Mouse (Mus musculus) ES-E14 (cell line): ENCODE measurements at regions not wholly inside any gene's neighbourhood (a gene's known extent, or its start where the extent isn't known, plus 50 kb on each side); places are given as distances from the start of the nearest gene placed in this dataset.

Source experiments
- DNase-seq: peaks from one replicate; pipeline ENCODE4 v3.0.0-alpha.2; 2013; ENCODE audit warnings: low read depth, low spot score
- H3K27ac ChIP-seq: 2 replicates; pipeline ENCODE4 v1.5.1; 2012; ENCODE audit warnings: low read depth, mild to moderate bottlenecking, low read length, moderate library complexity, mixed read lengths; ENCODE audit not compliant: poor library complexity, insufficient read depth, severe bottlenecking
- H3K36me3 ChIP-seq: 2 replicates; pipeline ENCODE4 v1.6.1; 2012; ENCODE audit warnings: mild to moderate bottlenecking, low read length, moderate library complexity, mixed read lengths; ENCODE audit not compliant: control insufficient read depth, poor library complexity, insufficient read depth, severe bottlenecking
- H3K4me1 ChIP-seq, 2 experiments: fragments of 150-350 bp in 1 of 2; sonication (generic) in 1 of 2; 2 replicates each; pipeline ENCODE4 v1.6.1; 2012; ENCODE audit warnings: low read length in 2 of 2, mild to moderate bottlenecking in 1 of 2, mixed read lengths in 1 of 2; ENCODE audit not compliant: control insufficient read depth in 2 of 2, insufficient read depth in 2 of 2, poor library complexity in 1 of 2
- H3K4me3 ChIP-seq, 2 experiments: fragments of 150-350 bp in 1 of 2; sonication (generic) in 1 of 2; 2 replicates each; pipeline ENCODE4 v1.5.1; 2012; ENCODE audit warnings: low read length in 2 of 2, low read depth in 1 of 2, mild to moderate bottlenecking in 1 of 2, mixed read lengths in 1 of 2; ENCODE audit not compliant: insufficient read depth in 1 of 2, poor library complexity in 1 of 2, severe bottlenecking in 1 of 2
- H3K9ac ChIP-seq: 2 replicates; pipeline ENCODE4 v1.6.1; 2012; ENCODE audit warnings: low read depth, mild to moderate bottlenecking, low read length, mixed read lengths; ENCODE audit not compliant: poor library complexity, insufficient read depth, severe bottlenecking
- H3K9me3 ChIP-seq: fragments of 150-350 bp; sonication (generic); 2 replicates; pipeline ENCODE4 v1.6.1; 2012; ENCODE audit warnings: low read depth, mild to moderate bottlenecking, low read length; ENCODE audit not compliant: control insufficient read depth, insufficient read depth
- CHD2 ChIP-seq: IDR thresholded peaks from 2 replicates; pipeline ENCODE4 v1.6.1; 2014; ENCODE audit warnings: mild to moderate bottlenecking, low read depth, low read length, inconsistent platforms
- HCFC1 ChIP-seq: IDR thresholded peaks from 2 replicates; pipeline ENCODE4 v1.6.1; 2012; ENCODE audit warnings: low read length, inconsistent platforms, borderline replicate concordance; ENCODE audit not compliant: insufficient read depth
- MAFK ChIP-seq: IDR thresholded peaks from 2 replicates; pipeline ENCODE4 v1.6.1; 2014; ENCODE audit warnings: mild to moderate bottlenecking, low read depth, low read length, inconsistent platforms; ENCODE audit not compliant: insufficient read depth
- ZC3H11A ChIP-seq: IDR thresholded peaks from 2 replicates; pipeline ENCODE4 v1.6.1; 2012; ENCODE audit warnings: low read depth, mild to moderate bottlenecking, inconsistent platforms, low read length, borderline replicate concordance
- ZNF384 ChIP-seq: IDR thresholded peaks from 2 replicates; pipeline ENCODE4 v1.6.1; 2012; ENCODE audit warnings: low read depth, low read length, inconsistent platforms
- in situ Hi-C, 2 experiments: fragments of 600-800 bp; cut with MboI; formaldehyde crosslinking; loops; one replicate each; pipeline ENCODE4 v1.15.1; 2025; ENCODE audit warnings: low sequenced_read_pairs in 2 of 2, inconsistent platforms in 1 of 2; ENCODE audit not compliant: unreplicated experiment in 2 of 2

- Histone ChIP-seq H3K9ac (no peak overlapping the region), H3K4me3 (no peak overlapping the region), H3K36me3 (no peaks in the 10 kb centered on the region), H3K27ac (no peak overlapping the region), H3K4me1 (peaks cover 0 to 14% of the 10 kb centered on the region in 2 experiments; a peak in 2 of 4 replicates), H3K9me3 (no peaks in the 10 kb centered on the region)
- TF ChIP-seq ZNF384, result no peak
- TF ChIP-seq CHD2, result no peak
- TF ChIP-seq HCFC1, result no peak
- no peak for TF ChIP-seq MAFK
- peak; percentile 17 for DNase-seq
- in situ Hi-C loops, result no loop called here
These were observed 132.7 kb upstream of the Pcdh10 start for GRCm38 (mm10) chr3:45245456-45245855.

GRCm38 (mm10) chr3:45246601-45247000, 131.6 kb upstream of the Pcdh10 start:
- in situ Hi-C loops, result no loop called here
- no peak overlapping the region for H3K27ac ChIP-seq

GRCm38 (mm10) chr3:45276783-45277182, 101.4 kb upstream of the Pcdh10 start:
- H3K4me1 ChIP-seq, result no peaks in the 10 kb centered on the region
- in situ Hi-C loops, result no loop called here

More at GRCm38 (mm10) chr3:45246601-45247000, 131.6 kb upstream of the Pcdh10 start:
- DNase-seq, result no peak
- H3K9me3 ChIP-seq, result no peaks in the 10 kb centered on the region
- H3K4me1 ChIP-seq, result peaks cover 0 to 14% of the 10 kb centered on the region in 2 experiments; a peak in 2 of 4 replicates
- no peak overlapping the region for H3K9ac ChIP-seq
- H3K36me3 ChIP-seq, result no peaks in the 10 kb centered on the region
- H3K4me3 ChIP-seq, result no peak overlapping the region
- TF ChIP-seq ZNF384, result peak; percentile 86
- TF ChIP-seq CHD2, result no peak
- no peak for TF ChIP-seq ZC3H11A

GRCm38 (mm10) chr3:45297242-45297853, 80.8 kb upstream of the Pcdh10 start:
- no peaks in the 10 kb centered on the region for H3K9me3 ChIP-seq
- H3K4me3 ChIP-seq, result no peak overlapping the region
- no peak for DNase-seq
- TF ChIP-seq HCFC1, result no peak
- no peaks in the 10 kb centered on the region for H3K4me1 ChIP-seq
- H3K9ac ChIP-seq, result no peak overlapping the region
- H3K27ac ChIP-seq, result no peak overlapping the region
- H3K36me3 ChIP-seq, result no peaks in the 10 kb centered on the region
- in situ Hi-C loops, result no loop called here

More at GRCm38 (mm10) chr3:45276783-45277182, 101.4 kb upstream of the Pcdh10 start:
- no peak for TF ChIP-seq CHD2
- no peak for TF ChIP-seq MAFK
- no peak for TF ChIP-seq HCFC1
- TF ChIP-seq ZNF384, result no peak
- TF ChIP-seq ZC3H11A, result no peak
- DNase-seq, result no peak
- no peaks in the 10 kb centered on the region for H3K9me3 ChIP-seq
- no peak overlapping the region for H3K27ac ChIP-seq
- H3K4me3 ChIP-seq, result no peak overlapping the region
- H3K36me3 ChIP-seq, result no peaks in the 10 kb centered on the region
- H3K9ac ChIP-seq, result no peak overlapping the region

- H3K4me3 ChIP-seq, result no peak overlapping the region
- in situ Hi-C loops, result no loop called here
- no peak for TF ChIP-seq HCFC1
- TF ChIP-seq CHD2, result no peak
- peak; percentile 61; the same call in 1 of the 2 replicates for TF ChIP-seq ZC3H11A
- H3K9ac ChIP-seq, result no peak overlapping the region
- no peaks in the 10 kb centered on the region for H3K9me3 ChIP-seq
- H3K36me3 ChIP-seq, result no peaks in the 10 kb centered on the region
- peak; percentile 12 for DNase-seq
- no peaks in the 10 kb centered on the region for H3K4me1 ChIP-seq
- no peak overlapping the region for H3K27ac ChIP-seq
These were observed 58.9 kb upstream of the Pcdh10 start for GRCm38 (mm10) chr3:45319257-45319656.
